Comparison of ENCODE assay signal across 10 mouse cellular contexts in genomic region chr10:19708277-19709070, GRCm38 (mm10). TPM values are rescaled to one million over a fixed set of nuclear protein-coding genes. Genes with fewer than 3 reads are reported as not detected.
A peak's percentile ranks its signal among the peaks of the same experiment; 100 is the strongest.
DNase-seq lines count a peak whose midpoint lies in the region; ATAC-seq and TF ChIP-seq lines count a peak whose summit lies in the region.
"Had no signal": no experiment of that assay in that cellular context is flagged by ENCODE, and none has a peak within 500 bp of the region (broad histone marks: within the 10 kb centered on the region; RNA-seq: fewer than 3 reads in every experiment).

No protein-coding gene starts in this region.

- peaks cover 4% of the 10 kb centered on the region for H3K27me3 ChIP-seq in heart, adult 2 months (ENCODE audit: control insufficient read depth, insufficient read depth, low read length)
- H3K27me3 ChIP-seq in lung, postnatal 0 days (replicated peaks; ENCODE audit: insufficient read depth, low read length), result no peaks in the 10 kb centered on the region

- no peak overlapping the region for H3K9ac ChIP-seq in heart, adult 2 months (ENCODE audit: low read depth, low read length)
- no peak overlapping the region for H3K9ac ChIP-seq in lung, postnatal 0 days (replicated peaks; ENCODE audit: low read depth)
- H3K9ac ChIP-seq: heart, embryonic 13.5 days; neural tube, embryonic 13.5 days had no signal

- no peak for DNase-seq in heart, adult 2 months
- DNase-seq in heart, postnatal 25 days (ENCODE audit: low spot score), result no peak
- peak; percentile 21 for DNase-seq in urinary bladder, postnatal 14 days (ENCODE audit: low spot score)
- no peak for DNase-seq in urinary bladder, postnatal 25 days (ENCODE audit: low spot score)
- peak; percentile 74 for DNase-seq in embryo, embryonic 10 days (ENCODE audit: low spot score)
- peak; percentile 48 for DNase-seq in lung, postnatal 0 days (ENCODE audit: low spot score)
- peak; percentile 22 for DNase-seq in yolk sac, embryonic 10.5 days (ENCODE audit: low spot score)
- DNase-seq in frontal cortex, postnatal 36 days (ENCODE audit: low spot score in 2 of 2), result no peak

- no peak for TF ChIP-seq EP300 in heart, adult 2 months (IDR thresholded peaks at IDR 0.05; ENCODE audit: insufficient read depth, low read depth, low read length)
- no peak for TF ChIP-seq EP300 in lung, postnatal 0 days (IDR thresholded peaks at IDR 0.05)

- H3K4me3 ChIP-seq in heart, adult 2 months, result no peak overlapping the region
- no peak overlapping the region for H3K4me3 ChIP-seq in lung, postnatal 0 days (ENCODE audit: low read depth, low read length)
- H3K4me3 ChIP-seq: heart, embryonic 13.5 days; neural tube, embryonic 13.5 days had no signal

- no peak overlapping the region for H3K27ac ChIP-seq in heart, adult 2 months
- H3K27ac ChIP-seq in lung, postnatal 0 days (ENCODE audit: low read length), result no peak overlapping the region
- H3K27ac ChIP-seq: heart, embryonic 13.5 days; neural tube, embryonic 13.5 days had no signal

- peaks cover 1% of the 10 kb centered on the region; the same call in 1 of the 2 replicates for H3K4me1 ChIP-seq in heart, adult 2 months (ENCODE audit: control insufficient read depth, insufficient read depth, low read length)
- H3K4me1 ChIP-seq in lung, postnatal 0 days (ENCODE audit: insufficient read depth, low read depth, low read length), result no peaks in the 10 kb centered on the region; the same call in 1 of the 2 replicates

- TF ChIP-seq POLR2A in heart, adult 2 months (IDR thresholded peaks at IDR 0.05; ENCODE audit: insufficient read depth, low read depth, low read length), result no peak

- intact Hi-C loops in heart, adult 2 months (cut with DNase I), result no loop called here
- intact Hi-C loops in heart, postnatal 25 days (cut with DNase I), result loop anchor here (10.0 kb wide), 1 partner anchor 416 kb away; no protein-coding TSS in a partner anchor

- no peaks in the 10 kb centered on the region for H3K9me3 ChIP-seq in lung, postnatal 0 days (ENCODE audit: low read length)
- H3K9me3 ChIP-seq: heart, embryonic 13.5 days; neural tube, embryonic 13.5 days had no signal

- no peak overlapping the region for H3K4me2 ChIP-seq in lung, postnatal 0 days (replicated peaks; ENCODE audit: low read depth, low read length)
- H3K4me2 ChIP-seq: heart, embryonic 13.5 days; neural tube, embryonic 13.5 days had no signal

- peak; percentile 59 for TF ChIP-seq CTCF in heart, adult 2 months (IDR thresholded peaks at IDR 0.05)
- TF ChIP-seq CTCF in lung, postnatal 0 days (IDR thresholded peaks at IDR 0.05), result peak; percentile 67

- 61% methylated on average over 12 of the region's 12 CpGs for WGBS in heart, adult 2 months
- 51% methylated on average over 12 of the region's 12 CpGs for WGBS in lung, postnatal 0 days

- H3K79me2 ChIP-seq in heart, adult 2 months (replicated peaks; ENCODE audit: control insufficient read depth, insufficient read depth, low read length), result no peaks in the 10 kb centered on the region

- no peaks in the 10 kb centered on the region for H3K36me3 ChIP-seq in heart, adult 2 months (ENCODE audit: control insufficient read depth, insufficient read depth, low read length)
- H3K36me3 ChIP-seq in lung, postnatal 0 days (ENCODE audit: insufficient read depth, low read length), result no peaks in the 10 kb centered on the region
- H3K36me3 ChIP-seq: heart, embryonic 13.5 days; neural tube, embryonic 13.5 days had no signal

- ATAC-seq in lung, postnatal 0 days, result no peak

RNA-seq across cellular contexts. Expression of gene Il20ra, which starts 3.9 kb away (rescaled TPM):
- not detected for total RNA-seq in heart, adult 2 months (2021)
- not detected in 2 replicates for polyA plus RNA-seq in heart, adult 2 months (2012; rRNA removed)
- not detected for total RNA-seq in heart, postnatal 25 days (2021)
- 0.11 and 0.18 TPM in 2 replicates for polyA plus RNA-seq in lung, postnatal 0 days (2015; fragmentation: Nextera tagmentation; extraction: Ambion mirVana)
- polyA plus RNA-seq: heart, embryonic 13.5 days; neural tube, embryonic 13.5 days had no signal

Comparison
In these comparisons a context has a peak if more than half of its experiments do, and no peak if none do; other contexts are left out.
1. DNase-seq: peak in urinary bladder, postnatal 14 days (single experiment), embryo, embryonic 10 days (single experiment), lung, postnatal 0 days (single experiment) and yolk sac, embryonic 10.5 days (single experiment); none in heart, adult 2 months (0 of 2), heart, postnatal 25 days (single experiment), urinary bladder, postnatal 25 days (single experiment) and frontal cortex, postnatal 36 days (0 of 2).